Mouse (Mus musculus) layer of hippocampus, postnatal 36 days (tissue): ENCODE results near the gene Obox2. TPM values are rescaled to one million over a fixed set of nuclear protein-coding genes. Genes with fewer than 3 reads are reported as not detected.
"Not testable (repeated sequence)": the region's sequence is repeated elsewhere in the genome, so short reads cannot be mapped to it uniquely, and the experiment has no call there.

Source experiments
- DNase-seq, 2 experiments: peaks; one replicate each; pipeline ENCODE4 v3.0.0; 2022
- total RNA-seq, 2 experiments: library from RNA; stranded (reverse); gene quantifications; 2 replicates each; pipeline ENCODE4 v1.2.3; 2021

Obox2 gene
- total RNA-seq, result not detected

- DNase-seq, result not testable (repeated sequence)
Observed at GRCm38 (mm10) chr7:15388421-15388998, at the start of gene Obox2, which contains the start of gene Obox1. Gene Obox2, plus strand, starts transcription at chr7:15388721. Gene Obox1, plus strand, starts transcription at chr7:15388948.

GRCm38 (mm10) chr7:15399147-15399874 lies 10.8 kb downstream of the Obox2 start:
- not testable (repeated sequence) for DNase-seq

- DNase-seq, result not testable (repeated sequence)
Observed at GRCm38 (mm10) chr7:15406816-15407215, 18.3 kb downstream of the Obox2 start.

GRCm38 (mm10) chr7:15418046-15418445 lies 29.5 kb downstream of the Obox2 start:
- not testable (repeated sequence) for DNase-seq

- not testable (repeated sequence) for DNase-seq
Observed at GRCm38 (mm10) chr7:15425537-15425936, 37.0 kb downstream of the Obox2 start.

Other genes with a start within 250 kb of the Obox2 start
- gene Obox1, start 227 bp downstream of the Obox2 start, total RNA-seq, result not detected